Mouse (Mus musculus) layer of hippocampus, adult 8-10 months (tissue): ENCODE results near the gene Smim24. TPM values are rescaled to one million over a fixed set of nuclear protein-coding genes. Genes with fewer than 3 reads are reported as not detected.

Experiments used
- DNase-seq, 2 experiments: peaks; one replicate each; pipeline ENCODE4 v3.0.0; 2022; ENCODE audit warnings: low spot score in 2 of 2
- total RNA-seq, 4 experiments: library from RNA; stranded (reverse); gene quantifications; 2 replicates each; pipeline ENCODE4 v1.2.4; 2022

Smim24 gene
- total RNA-seq, 4 experiments from 2014 or later: 1.3 to 1.7 (median 1.4) TPM

DNA sequence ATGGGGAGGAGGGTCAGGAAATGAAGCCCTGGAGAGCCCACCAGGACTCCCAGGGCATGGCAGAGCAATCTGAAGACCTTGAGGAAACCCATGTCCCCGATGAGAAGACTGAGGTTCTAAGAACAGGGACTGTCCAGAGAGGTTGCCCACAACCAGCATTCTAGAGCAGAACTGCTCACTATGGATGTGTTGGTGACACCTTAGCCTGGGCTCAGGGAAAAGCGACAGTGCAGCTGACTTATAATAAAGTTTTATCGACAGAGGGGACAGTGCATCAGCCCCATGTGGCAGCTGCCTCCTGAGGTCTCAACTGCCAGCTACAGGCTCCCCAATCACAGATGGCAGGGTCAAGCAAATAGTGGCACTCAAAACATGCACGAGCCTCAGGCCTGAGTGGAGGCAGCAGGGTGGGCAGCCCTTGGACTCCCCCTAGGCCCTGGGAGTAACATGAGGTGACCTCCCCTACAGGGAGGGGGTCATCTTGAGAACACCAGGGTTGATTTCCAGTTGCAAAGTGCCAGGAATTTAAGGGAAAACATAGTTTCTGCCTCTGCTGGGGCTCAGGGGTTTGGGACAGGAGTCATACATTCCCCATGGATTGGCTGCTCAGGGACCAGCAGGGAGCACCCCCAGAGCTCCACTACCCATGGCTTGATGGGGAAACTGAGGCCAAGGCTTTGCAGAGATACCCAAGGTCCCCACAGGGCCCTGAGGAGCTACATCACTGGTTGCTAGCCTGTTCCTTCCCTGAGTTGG lies 28.4 kb downstream of the Smim24 start:
- DNase-seq: no peak

DNA sequence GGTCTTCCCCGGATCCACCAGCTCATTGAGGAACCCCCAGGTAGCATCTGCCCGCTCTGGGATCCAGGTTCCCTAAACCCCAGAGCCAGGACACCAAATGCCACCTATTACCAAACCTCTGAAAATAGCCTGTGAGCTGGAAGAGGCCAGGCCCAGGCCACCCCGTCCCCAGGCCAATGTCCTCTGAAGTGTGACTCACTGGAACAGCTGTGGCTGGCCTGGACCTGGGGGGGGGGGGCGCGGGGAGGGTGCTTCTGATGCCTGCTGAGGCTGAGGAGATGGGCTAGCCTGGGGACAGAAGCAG lies 28.9 kb downstream of the Smim24 start:
- no peak for DNase-seq

DNA sequence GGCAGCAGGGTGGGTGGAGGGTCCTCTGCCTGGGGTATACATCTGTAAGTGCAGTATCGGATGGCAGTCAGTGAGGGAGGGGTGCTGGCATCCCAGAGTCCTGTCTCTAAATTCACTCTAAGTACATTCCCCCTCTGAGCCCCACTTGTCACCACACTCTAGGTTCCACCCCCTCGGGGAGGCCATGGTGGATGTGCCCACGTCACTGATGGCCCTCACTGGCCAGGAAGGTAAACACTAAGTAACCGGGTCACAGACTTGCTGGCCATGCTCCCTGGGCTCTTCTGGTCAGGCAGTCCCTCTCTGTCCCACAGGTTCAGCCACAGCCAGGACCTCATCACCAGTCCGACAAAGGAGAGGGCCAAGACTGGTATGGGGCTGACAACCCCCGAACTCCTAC lies 29.3 kb downstream of the Smim24 start:
- peak; percentile 2 to 5 for DNase-seq

DNA sequence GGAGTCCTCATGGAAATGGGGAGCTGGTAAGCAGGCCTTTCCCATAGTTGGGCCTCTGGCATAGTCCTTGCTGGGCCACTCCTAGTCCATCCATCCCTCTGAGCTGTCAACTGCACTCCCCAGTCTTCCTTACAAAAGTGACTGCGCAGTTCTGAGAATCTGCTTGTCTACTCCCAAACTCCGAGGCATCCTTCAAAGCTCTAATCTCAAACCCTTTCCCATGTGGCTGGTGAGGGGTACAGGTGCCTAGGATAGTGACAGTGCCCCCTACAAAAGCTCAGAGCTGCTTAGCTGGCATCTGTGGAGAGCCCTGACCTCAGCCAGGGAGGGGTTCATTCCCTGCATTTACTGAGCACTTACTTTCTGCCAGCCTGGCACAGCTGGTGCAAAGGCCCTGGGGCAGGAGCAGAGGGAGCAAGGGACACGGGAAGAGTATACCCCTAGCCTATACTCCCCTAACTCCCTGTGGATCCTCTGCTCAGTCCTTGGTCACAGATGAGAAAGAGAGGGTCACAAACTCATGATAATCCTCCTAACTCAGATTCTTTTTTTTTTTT lies 29.9 kb downstream of the Smim24 start:
- DNase-seq: peak in 1 of 2 experiments; percentile 8

DNA sequence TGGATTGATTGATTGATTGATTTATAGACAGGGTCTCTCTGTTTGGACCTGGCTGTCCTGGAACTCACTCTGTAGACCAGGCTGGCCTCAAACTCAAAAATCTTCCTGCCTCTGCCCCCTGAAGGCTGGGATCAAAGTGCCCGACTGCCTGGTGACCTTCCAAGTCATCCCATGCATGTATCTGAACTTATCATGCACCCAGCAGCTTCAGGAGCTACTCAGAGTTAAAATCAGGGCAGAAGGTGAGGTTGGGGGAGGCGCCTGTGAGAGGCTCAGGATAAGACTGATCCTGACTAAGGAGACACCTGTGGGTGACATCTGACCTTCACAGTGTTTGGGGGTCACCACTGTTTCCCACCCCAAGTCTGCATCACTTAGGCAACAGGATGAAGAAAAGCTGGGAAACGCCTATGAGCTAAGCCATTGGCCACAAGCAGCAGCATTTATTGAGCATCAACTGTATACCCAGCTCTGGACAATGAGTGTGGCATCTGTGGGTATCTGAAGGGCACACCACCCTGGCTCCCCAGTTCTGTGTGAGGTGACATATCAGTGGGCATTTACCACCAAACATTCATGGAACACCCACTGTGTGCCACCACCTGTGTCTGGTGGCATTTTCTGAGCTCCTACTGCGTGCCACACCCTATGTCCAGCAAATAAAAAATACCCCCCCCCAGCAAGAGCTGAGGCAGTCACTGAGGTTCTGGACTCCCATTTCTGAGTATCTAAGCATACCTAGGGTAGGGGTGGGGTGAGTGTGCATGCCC lies 30.8 kb downstream of the Smim24 start:
- DNase-seq: no peak

DNA sequence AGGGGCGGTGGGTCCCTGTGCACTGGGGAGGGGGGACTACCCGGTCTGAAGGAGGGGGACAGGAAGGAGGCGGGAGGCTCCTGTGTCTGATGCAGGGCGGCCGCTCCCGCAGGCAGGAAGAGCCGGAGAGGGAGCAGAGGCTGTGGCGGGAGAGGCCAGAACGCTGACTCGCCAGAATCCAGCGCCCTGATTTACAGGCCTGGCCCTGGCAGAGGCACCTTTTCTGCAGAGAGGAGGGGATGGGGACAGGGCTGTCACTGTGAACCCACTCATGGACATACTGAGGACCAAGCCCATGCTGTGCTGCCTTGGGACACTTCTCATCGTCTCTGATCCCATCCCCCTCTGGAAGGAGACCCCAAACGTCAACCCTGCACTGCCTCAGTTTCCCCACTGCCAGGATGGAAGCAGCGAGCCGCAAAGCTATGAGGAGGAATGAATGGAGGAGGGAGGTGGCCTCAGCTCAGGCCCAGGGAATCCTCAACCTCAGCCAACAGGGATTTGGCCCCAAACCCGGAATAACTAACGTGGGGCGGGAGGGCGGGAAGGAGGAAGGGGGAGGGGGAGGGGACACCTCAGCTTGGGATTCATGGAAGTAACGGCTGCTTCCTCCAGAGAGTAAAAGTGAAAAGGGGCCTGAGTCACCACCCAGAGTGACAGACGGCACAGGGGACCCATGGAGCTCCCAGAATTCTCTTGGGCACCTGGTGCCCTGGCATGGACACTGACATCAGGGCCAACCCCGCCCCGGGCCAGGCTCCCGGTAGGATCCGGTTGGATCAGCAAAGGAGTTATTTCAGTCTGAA lies 31.6 kb downstream of the Smim24 start:
- peak; percentile 8 to 16 for DNase-seq

DNA sequence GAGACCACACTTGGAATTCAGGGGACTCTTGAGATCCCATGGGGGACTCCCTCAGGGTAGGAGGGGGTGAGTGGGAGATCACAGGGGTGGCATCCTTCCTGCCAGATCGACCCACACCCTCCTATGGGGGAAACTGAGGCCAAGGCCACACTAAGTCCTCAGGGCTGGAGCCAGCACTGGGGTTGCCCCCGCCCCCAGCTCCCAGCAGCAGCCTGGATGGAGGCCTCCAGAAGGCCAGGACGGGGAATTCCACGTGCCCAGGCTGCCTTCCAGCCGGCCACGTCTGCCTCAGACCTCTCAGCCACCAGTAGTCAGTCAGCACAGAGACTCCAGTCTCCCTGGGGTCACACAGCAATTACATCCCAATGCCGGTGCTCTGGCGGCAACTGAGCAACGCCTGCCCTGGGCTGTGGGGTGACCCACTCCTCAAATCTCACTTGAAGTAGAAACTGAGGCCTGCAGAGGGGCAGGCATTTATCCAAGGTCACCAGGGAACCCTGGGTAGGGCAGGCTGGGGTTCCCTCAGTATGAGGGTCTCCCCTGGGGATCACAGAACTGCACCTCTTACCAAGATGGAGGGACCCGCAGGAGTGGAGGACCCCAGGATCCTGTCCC lies 32.5 kb downstream of the Smim24 start:
- peak; percentile 11 to 32 for DNase-seq

DNA sequence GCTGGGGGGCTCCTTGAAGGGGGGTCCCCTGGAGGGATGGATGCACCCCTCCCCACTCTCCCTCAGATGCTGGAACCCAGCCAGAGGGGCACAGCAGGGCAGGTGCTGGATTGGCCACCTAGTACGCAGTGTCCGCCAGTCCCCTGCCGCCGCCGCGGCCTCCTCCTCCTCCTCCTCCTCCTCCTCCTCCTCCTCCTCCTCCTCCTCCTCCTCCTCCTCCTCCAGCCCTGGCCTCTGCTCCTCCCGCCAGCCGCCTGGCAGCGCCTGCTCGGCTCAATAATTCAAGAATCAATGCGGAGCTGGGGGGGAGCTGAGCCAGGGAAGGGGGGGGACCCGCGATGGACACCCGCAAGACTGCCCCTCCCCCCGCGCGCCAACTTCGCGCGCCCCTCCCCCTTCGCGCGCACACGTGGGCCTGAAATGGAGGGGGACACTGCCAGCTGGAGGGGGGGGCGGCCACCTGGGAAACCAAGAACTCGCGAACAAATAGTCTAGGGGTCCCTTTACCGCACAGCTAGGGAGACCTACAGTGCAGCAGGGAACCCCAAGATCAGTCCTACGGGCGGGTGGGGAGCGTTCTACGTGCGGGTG lies 33.3 kb downstream of the Smim24 start:
- peak; percentile 6 to 9 for DNase-seq

DNA sequence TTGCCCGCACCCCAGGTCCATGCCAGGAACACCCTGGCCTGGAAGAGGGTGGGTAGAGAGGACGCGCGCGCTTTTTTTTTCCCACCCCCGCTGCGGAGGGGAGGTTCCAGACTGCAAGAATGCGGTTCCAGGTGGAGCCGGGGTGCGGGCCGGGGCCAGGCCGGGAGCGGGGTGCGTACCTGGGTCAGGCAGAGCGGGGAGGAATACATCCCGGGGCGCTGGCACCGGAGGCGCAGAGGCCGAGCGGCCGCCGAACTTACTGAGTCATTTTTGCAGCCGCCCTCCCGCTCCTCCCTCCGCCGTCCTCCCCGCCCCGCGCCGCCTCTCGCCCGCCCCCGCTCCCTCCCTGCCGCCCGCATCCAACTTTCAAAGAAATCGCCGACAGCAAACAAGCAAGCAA lies 34.0 kb downstream of the Smim24 start:
- peak; percentile 32 to 44 for DNase-seq

DNA sequence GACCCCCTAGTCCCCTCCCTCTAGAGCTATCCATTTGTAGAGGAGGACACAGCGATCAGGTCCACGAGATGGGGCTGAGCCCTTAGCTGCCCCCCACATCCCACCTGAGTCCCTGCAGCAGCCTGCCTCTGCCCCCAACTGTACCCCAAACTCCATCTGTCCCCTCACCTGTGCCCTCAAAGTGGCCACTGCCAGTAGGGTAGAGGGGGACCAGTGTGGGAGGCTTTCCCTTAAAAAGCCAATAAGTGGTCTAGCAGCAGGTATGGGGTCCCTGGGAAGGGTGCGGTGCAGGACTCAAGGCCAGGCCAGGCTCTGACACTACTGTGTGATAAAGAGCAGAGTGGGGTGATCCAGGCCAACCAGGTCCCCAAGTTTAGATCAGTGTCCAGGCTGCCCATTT lies 34.5 kb downstream of the Smim24 start:
- peak in 1 of 2 experiments; percentile 7 for DNase-seq

DNA sequence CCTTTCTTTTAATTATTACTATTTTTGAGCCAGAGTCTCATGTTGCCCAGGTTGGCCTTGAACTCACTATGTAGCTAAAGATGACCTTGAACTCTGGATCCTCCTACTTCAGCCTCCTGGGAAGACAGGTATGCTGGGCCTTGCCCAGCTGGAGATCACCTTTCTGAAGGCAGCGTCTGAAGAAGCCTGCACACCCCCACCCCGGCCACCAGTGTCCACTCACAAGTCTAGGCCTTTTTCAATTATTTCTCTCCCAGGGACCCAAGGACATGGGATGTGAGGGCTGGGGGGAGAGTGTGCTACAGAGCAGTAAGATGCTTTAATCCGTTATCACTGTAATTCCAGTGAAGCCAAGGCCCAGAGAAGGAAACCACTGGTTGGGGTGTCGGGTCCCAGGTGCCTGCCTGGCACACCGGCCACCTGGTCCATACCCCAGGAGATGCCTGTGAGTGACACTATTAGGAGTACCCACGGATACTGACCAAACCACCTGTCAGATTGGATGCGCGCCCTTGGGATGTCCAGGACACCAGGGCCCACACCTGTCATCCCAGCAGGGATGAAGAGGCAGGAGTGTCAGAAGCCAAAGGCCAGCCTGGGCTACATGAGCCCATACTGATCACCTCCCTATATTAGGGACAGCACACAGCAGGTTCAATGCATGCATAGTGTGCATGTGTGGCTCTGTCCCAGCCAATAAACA lies 35.1 kb downstream of the Smim24 start:
- peak; percentile 13 to 15 for DNase-seq

DNA sequence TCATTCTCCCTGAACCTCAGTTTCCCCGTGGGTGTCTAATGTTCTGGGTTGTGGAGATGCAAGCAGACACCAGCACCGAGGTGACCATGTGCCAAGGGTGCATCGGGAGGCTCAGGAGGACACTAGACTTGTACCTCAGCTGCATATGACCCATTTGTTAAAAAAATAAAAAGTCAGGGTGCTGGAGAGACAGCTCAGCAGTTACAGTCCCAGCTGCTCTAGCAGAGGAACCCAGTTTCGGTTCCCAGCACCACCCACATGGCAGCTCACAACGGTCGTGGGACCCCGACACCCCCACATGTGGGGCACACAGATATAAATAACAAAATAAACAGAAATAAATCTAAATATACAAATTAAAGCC lies 35.6 kb downstream of the Smim24 start:
- DNase-seq: peak in 1 of 2 experiments; percentile 4

DNA sequence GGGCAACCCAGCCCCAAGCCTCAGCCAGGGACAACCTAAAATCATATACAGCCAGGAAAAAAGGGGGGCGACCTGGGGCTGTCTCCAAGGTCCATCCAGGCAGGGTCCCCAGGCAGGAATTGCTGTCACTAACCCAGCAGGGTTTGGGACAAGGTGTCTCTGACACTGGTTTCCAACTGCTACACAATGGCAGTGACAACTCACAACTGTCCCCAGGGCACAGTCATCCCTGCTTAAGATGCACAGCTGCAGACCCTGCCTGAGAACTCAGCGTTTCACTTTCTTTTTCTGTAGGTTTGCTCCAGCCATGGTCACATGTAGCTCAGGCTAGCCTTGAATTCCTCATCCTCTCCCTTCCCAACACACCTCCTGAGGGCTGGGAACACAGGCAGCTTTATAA lies 36.2 kb downstream of the Smim24 start:
- peak in 1 of 2 experiments; percentile 8 for DNase-seq

DNA sequence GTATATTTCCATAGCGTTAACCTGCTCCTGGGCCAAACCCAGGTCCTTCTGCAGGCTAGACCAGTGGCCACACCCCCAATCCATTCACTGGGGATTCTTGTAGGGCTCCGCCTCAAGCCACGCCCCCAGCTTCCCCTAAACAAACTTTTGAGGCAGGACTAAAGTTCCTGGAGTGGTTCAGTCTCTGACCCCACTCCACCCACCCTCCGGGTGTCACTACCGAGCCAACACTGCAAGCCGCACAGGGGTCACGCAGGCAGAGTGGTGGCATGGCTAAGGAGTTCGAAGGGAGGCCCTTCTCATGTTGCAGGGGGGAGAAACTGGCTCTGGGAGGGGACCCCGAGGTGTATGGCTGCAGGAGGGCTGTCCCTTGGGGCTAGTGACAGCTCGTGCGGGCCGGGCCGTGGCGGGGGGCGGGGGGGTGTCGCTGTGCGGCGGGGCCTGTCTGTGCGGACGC lies 36.8 kb downstream of the Smim24 start:
- DNase-seq: peak; percentile 55 to 73

DNA sequence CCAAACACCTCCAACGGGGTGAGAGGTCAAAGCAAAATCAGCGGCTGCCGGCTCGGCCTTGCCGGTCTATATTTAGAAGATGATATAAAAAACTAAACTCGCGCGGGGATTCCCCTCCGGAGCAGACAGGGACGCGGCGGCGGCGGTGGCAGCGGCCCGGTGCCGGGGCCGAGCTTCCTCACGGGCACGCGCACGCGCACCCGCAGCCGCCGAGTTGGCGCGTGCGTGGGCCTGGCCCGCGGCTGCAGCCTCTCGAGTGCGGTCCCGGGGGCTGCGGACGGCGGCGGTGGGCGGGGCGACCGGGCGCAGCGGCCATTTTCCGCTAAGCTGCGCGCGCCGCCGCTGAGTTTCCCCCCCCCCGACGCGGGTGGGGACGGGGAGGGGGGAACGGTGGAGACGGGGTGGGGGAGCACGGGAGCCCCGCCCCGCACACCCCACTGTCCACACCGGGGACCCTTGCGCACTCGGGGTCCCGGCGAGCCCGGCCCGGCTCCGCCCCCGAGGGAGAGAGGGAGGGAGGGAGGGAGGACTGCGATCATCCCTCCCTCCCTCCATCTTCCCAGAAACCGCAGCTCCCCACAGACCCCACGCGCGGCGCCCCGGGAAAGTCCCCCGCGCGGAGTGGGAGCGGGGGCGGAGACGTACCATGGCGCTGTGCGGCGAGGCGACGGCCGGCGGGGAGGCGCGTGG lies 37.4 kb downstream of the Smim24 start:
- peak; percentile 58 to 75 for DNase-seq

DNA sequence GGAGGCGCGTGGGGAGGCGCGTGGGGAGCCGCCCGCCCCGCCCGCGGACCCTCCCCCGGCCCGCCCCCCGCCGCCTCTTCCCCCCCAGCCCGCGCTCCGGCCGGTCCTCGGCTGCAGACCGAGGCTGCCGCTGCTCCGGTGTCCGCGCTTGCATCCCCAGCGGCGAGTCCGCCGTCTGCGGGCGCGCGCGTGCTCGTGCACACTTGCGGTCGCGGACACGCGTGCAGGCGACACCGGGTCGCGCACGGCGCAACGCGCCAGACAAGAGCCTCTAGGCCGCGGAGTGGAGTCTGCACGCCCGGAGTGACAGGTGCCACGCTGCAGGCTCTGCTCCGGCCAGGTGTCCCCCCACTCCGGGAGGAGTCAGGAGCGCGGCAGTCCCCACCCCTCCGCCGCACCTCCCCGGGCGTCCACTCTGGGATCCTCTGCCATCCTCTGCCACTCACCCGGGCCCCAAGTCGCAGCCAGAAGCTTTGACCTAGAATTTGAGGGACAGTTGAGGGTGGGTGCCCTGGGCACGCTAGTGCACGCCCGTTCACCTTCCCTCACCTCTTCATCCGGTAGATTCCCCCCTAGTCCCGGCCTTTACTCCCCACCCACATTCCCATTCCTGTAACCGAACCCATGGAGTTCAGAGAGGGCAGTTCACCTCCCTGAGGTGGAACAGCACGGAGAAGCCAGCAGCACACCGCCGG lies 38.1 kb downstream of the Smim24 start:
- DNase-seq: peak; percentile 50 to 67

DNA sequence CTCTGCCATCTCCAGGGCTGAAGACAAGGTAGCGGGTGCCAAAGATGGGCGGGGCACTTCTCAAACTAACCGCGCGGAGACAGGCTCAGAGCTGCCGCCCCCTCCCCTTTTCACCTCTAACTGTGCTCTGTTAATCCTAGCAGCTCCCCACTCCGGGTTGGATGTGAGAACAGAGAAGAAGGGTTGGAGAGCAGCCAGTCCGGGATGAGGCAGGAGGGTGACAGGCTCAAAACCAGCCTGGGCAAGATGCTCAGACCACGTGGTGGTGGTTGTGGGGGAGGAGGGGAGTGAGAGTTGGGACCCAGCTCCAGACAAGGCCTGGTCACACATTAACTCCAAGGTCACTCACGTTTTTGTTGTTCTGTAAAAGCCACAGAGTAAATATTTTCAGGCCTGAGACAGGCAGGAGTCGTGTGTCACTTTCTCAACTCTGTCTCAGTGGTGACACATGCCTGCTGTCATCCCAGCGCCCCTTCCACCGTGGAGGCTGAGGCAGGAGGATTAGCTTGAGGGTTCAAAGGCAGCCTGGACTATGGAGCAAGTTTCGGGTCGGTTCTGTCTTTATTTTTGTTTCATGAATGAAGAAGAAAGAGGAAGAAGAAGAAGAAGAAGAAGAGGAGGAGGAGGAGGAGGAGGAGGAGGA lies 38.8 kb downstream of the Smim24 start:
- peak; percentile 49 to 65 for DNase-seq

DNA sequence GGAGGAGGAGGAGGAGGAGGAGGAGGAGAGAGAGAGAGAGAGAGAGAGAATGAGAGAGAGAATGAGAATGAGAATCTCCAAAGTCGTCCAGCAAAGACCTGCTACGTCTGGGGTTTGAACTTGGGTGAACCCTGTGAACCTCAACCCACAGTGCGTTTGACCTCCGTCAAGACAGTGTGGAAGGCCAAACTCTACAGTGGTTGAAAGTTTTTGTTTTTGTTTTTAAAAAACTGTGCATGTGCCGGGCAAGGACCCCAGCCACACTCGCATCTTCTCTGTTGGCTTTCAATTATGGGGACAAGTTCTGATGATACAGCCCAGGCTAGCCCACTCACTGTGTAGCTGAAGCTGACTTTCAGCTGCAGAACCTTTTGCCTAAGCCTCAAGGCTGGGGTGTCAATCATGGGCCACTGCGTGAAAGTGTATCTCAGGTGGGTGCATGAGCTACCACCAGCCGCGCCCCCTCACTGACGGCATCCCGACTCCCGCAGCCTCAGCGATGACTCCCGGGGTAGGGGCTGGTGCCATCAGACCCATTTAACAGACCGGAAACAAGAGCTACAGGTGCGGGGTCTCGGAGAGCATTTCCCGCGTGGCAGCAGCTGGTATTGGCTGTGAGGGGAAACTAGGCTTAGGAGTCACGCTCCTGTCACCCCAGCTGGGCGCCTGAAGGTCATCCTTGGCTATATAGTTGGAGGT lies 39.5 kb downstream of the Smim24 start:
- peak in 1 of 2 experiments; percentile 16 for DNase-seq
